Mouse (Mus musculus) stomach, postnatal 0 days (tissue): Measurements from ENCODE around the gene Trim10. TPM values are rescaled to one million over a fixed set of nuclear protein-coding genes. Genes with fewer than 3 reads are reported as not detected.

Experiments used
- ATAC-seq: fragments of 200-750 bp; cut with Nextera tagmentation; 2 replicates; pipeline ENCODE4 v1.8.0; 2017; ENCODE audit not compliant: low FRiP score, low TSS enrichment
- DNase-seq: peaks from one replicate; pipeline ENCODE4 v3.0.0-alpha.2; 2016; ENCODE audit warnings: low spot score
- H3K27ac ChIP-seq: fragments of 300-500 bp; sonication (generic); replicated peaks from 2 replicates; pipeline ENCODE4 v1.5.1; 2014; ENCODE audit warnings: mild to moderate bottlenecking, control low read depth
- H3K27me3 ChIP-seq: fragments of 300-500 bp; sonication (generic); 2 replicates; pipeline ENCODE4 v1.6.1; 2014; ENCODE audit warnings: low read length; ENCODE audit not compliant: control insufficient read depth, insufficient read depth
- H3K36me3 ChIP-seq: fragments of 300-500 bp; sonication (generic); 2 replicates; pipeline ENCODE4 v1.6.1; 2014; ENCODE audit warnings: low read length, mixed read lengths; ENCODE audit not compliant: control insufficient read depth, insufficient read depth
- H3K4me1 ChIP-seq: fragments of 300-500 bp; sonication (generic); replicated peaks from 2 replicates; pipeline ENCODE4 v1.6.1; 2014; ENCODE audit warnings: antibody characterized with exemption; ENCODE audit not compliant: control insufficient read depth, insufficient read depth
- H3K4me2 ChIP-seq: fragments of 300-500 bp; sonication (generic); replicated peaks from 2 replicates; pipeline ENCODE4 v1.6.1; 2014; ENCODE audit warnings: low read depth, mild to moderate bottlenecking, control low read depth, moderate library complexity
- H3K4me3 ChIP-seq: fragments of 300-500 bp; sonication (generic); 2 replicates; pipeline ENCODE4 v1.5.1; 2014; ENCODE audit warnings: low read depth, low read length, control low read depth
- H3K9ac ChIP-seq: fragments of 300-500 bp; sonication (generic); 2 replicates; pipeline ENCODE4 v1.6.1; 2014; ENCODE audit warnings: mild to moderate bottlenecking, low read length, control low read depth, mixed read lengths
- H3K9me3 ChIP-seq: fragments of 300-500 bp; sonication (generic); 2 replicates; pipeline ENCODE4 v1.6.1; 2016; ENCODE audit warnings: low read length; ENCODE audit not compliant: control insufficient read depth
- CTCF ChIP-seq: IDR thresholded peaks from 2 replicates; pipeline ENCODE4 v1.5.1; 2016; ENCODE audit warnings: antibody characterized with exemption, low read depth, mild to moderate bottlenecking, moderate library complexity
- EP300 ChIP-seq: optimal IDR thresholded peaks from 2 replicates; pipeline ENCODE3; 2016; ENCODE audit warnings: antibody characterized with exemption
- WGBS: fragments of 180-500 bp; shearing (Covaris S2); extraction: QIAGEN DNeasy Blood & Tissue Kit; methylation state at CpG from one replicate; pipeline ENCODE4 v1.1.7; 2014; 5-methylcytosine and 5-hydroxymethylcytosine counted together
- polyA plus RNA-seq: library from polyadenylated mRNA; unstranded; fragments of >200 nt; fragmentation: Nextera tagmentation; extraction: Ambion mirVana; gene quantifications from 2 replicates; pipeline ENCODE4 v1.2.1, GENCODE M21; 2015

The Trim10 gene
- polyA plus RNA-seq, 1 experiment from 2014 or later, result 0.32 TPM

DNA sequence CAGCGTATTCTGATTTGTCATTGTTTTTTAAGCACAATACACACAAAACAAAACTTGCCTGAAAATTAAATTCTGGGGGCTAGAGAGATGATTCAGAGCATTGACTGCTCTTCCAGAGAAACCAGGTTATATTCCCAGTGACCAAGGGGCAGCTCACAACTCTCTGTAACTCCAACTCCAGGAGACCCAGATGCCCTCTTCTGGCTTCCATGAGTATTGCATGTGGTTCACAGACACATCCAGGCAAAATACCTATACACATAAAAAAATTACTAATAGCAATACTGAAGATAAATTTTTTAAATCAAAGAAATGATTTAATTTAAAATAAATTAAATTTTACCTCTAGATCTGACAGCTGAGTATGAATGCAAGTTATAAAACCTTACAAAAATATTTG, 27.2 kb downstream of the Trim10 start:
- ATAC-seq, result no peak
- Histone ChIP-seq H3K4me1 (no peaks in the 10 kb centered on the region), H3K27ac (no peak overlapping the region), H3K36me3 (no peaks in the 10 kb centered on the region), H3K4me3 (no peak overlapping the region), H3K9me3 (no peaks in the 10 kb centered on the region), H3K4me2 (no peak overlapping the region), H3K27me3 (no peaks in the 10 kb centered on the region), H3K9ac (no peak overlapping the region)
- peak; percentile 51 for DNase-seq
- TF ChIP-seq CTCF, result peak; percentile 74
- no peak for TF ChIP-seq EP300
- 77% methylated on average over 1 of the region's 1 CpGs for WGBS

DNA sequence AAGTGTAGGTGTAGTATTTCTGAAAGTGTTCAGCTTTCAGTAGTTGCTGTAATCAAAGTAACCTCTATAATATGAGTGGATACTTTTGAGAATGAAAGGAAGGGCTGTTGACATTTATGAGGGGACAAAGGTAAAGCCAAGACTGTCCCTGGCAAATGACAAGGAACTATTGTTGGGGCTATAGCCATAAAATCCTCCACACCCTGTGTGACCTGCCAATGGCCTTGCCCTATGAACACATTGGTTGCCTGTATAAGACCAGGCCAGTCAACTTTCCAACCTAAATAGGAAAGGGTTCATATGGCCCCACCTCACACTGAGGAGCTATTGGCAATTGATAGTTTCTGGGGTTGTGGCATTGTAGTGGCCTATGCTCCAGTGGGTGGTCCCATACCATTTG, 27.7 kb downstream of the Trim10 start:
- no peak overlapping the region for H3K27ac ChIP-seq
- ATAC-seq, result no peak
- TF ChIP-seq EP300 (no peak), CTCF (no peak)
- no peaks in the 10 kb centered on the region for H3K9me3 ChIP-seq
- H3K36me3 ChIP-seq, result no peaks in the 10 kb centered on the region
- H3K9ac ChIP-seq, result no peak overlapping the region
- DNase-seq, result no peak
- no peak overlapping the region for H3K4me3 ChIP-seq
- no peak overlapping the region for H3K4me2 ChIP-seq
- no peaks in the 10 kb centered on the region for H3K27me3 ChIP-seq
- H3K4me1 ChIP-seq, result no peaks in the 10 kb centered on the region

DNA sequence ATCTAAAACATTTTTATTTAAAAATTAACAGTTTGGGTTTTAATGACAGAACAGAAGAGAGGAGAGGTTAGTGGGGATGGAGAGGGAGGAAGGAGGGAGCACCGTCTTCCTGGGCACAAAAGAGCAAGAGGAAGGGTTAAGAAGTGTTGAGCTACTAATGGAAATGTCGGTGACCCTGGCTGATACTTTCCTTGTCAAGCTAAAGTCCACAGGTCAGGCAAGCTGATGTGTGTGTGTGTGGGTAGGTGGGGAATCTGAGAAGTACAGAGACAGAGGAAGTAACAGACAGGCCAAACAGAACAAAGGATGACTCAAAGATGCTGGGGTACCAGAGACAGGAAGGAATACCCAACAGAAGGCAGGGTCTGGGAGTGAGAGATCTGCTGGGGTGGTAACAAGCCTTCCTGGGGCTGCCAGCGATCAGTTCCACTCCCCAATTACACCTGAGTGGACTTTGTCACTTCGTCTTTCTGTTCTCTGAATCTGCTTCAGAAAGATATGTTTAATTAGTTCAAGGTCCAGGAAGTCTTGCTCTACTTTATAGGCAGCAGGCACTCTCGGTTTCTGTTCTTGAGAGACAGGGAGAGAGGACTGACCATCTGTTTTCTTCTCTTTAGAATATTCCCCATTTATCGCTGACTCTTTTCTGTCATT, 28.3 kb downstream of the Trim10 start, which contains the start of gene Trim31:
TSS of gene Trim31 (plus strand) at position 567 of the 654 bp plus-strand sequence.
- no peak for TF ChIP-seq CTCF
- no peak for TF ChIP-seq EP300
- no peak within 1 kb of the TSS for H3K4me2 ChIP-seq
- ATAC-seq, result peak; percentile 45; the same call in 1 of the 2 replicates

DNA sequence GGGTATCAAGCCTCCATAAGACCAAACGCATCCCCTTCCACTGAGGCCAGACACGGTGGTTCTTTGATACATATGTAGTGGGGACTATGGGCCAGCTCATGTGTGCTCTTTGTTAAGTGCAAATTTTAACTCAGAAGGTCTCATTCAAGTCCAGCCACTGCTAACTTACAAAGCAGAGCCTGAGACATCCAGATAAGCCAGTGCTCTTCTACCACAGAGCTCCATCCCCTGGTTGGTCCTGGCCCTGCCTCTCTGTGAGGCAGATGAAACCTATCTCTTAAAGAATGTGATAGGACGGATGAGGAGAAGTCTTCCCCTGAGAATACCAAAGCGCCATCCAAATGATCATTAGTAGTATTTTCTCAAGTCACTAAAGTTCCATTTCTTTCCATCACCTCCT, 30.0 kb downstream of the Trim10 start:
- Histone ChIP-seq H3K27me3 (no peaks in the 10 kb centered on the region), H3K27ac (no peak overlapping the region), H3K4me1 (no peaks in the 10 kb centered on the region), H3K4me2 (no peak overlapping the region), H3K36me3 (no peaks in the 10 kb centered on the region), H3K4me3 (no peak overlapping the region), H3K9me3 (no peaks in the 10 kb centered on the region), H3K9ac (no peak overlapping the region)
- 80% methylated on average over 4 of the region's 4 CpGs for WGBS
- DNase-seq (no peak), ATAC-seq (no peak)
- TF ChIP-seq EP300, result no peak
- TF ChIP-seq CTCF, result no peak

More for the DNA sequence above, 28.3 kb downstream of the Trim10 start, which contains the start of gene Trim31:
- Histone ChIP-seq H3K9me3 (no peaks in the 10 kb centered on the region), H3K27ac (0 out of 2 replicates have a peak within 1 kb of the TSS, but pooled peaks have one; percentile 30), H3K36me3 (no peaks in the 10 kb centered on the region), H3K4me1 (no peaks in the 10 kb centered on the region), H3K9ac (no peak within 1 kb of the TSS), H3K4me3 (no peak within 1 kb of the TSS), H3K27me3 (no peaks in the 10 kb centered on the region)
- no peak for DNase-seq
- WGBS, result 51% methylated on average over 6 of the region's 6 CpGs

DNA sequence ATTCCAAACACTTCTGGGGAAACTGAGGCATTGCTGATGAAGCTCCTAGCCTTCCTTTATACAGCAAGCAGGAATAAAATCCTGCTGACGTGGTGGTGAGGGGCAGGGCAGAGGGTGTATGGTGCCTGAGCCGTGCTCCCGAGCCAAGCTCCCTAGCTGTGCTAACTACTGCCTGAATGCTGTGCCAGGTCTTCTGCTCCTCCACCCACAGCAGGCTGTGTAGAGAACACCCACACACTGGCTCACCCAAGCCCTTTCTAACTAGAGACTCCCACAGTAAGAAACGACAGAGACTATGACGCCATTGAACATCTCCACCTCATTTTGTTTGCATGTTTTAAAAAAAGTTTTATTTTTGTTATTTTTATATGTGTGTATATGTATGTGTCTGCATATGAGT, 30.6 kb downstream of the Trim10 start:
- H3K27me3 ChIP-seq, result no peaks in the 10 kb centered on the region
- H3K36me3 ChIP-seq, result no peaks in the 10 kb centered on the region
- H3K9ac ChIP-seq, result no peak overlapping the region
- 75% methylated on average over 5 of the region's 5 CpGs for WGBS
- H3K4me2 ChIP-seq, result no peak overlapping the region
- ATAC-seq (no peak), DNase-seq (no peak)
- H3K4me3 ChIP-seq, result no peak overlapping the region
- no peaks in the 10 kb centered on the region for H3K4me1 ChIP-seq
- no peak overlapping the region for H3K27ac ChIP-seq
- H3K9me3 ChIP-seq, result no peaks in the 10 kb centered on the region
- TF ChIP-seq CTCF, result no peak
- TF ChIP-seq EP300, result no peak

DNA sequence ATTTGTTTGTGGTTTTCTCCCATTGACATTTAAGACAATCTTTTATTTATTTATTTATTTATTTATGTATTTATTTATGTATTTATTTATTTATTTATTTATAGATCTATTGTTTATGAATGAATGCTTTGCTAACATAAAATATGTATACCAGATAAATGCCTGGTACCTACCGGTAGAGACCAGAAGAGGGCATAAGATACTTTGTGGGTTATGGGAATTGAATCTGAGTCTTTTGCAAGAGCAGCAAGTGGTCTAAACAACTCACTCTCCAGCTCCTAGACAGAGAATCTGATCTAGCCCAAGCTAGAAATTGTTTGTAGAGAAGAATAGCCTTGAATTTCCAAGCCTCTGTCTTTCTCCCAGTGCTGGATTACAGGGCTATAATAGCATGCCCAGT, 31.3 kb downstream of the Trim10 start:
- H3K9me3 ChIP-seq, result no peaks in the 10 kb centered on the region
- peak; percentile 51 for TF ChIP-seq CTCF
- TF ChIP-seq EP300, result no peak
- H3K36me3 ChIP-seq, result no peaks in the 10 kb centered on the region
- H3K27ac ChIP-seq, result no peak overlapping the region
- H3K4me2 ChIP-seq, result no peak overlapping the region
- ATAC-seq (no peak), DNase-seq (no peak)
- no peaks in the 10 kb centered on the region for H3K4me1 ChIP-seq
- H3K27me3 ChIP-seq, result no peaks in the 10 kb centered on the region
- H3K9ac ChIP-seq, result no peak overlapping the region
- 32% methylated on average over 1 of the region's 1 CpGs for WGBS
- no peak overlapping the region for H3K4me3 ChIP-seq
